Mouse (Mus musculus): Measurements from ENCODE around the gene Efna2. TPM values are rescaled to one million over a fixed set of nuclear protein-coding genes. Genes with fewer than 3 reads are reported as not detected.

The Efna2 gene
- polyA plus RNA-seq, 1 experiment from 2014 or later, result 39.5 TPM

- Histone ChIP-seq H3K36me3 (peaks cover 65% of the 10 kb centered on the region), H3K4me2 (replicated peaks) (peak overlapping the region; percentile 93), H3K9me3 (no peaks in the 10 kb centered on the region), H3K4me3 (peak overlapping the region; percentile 98), H3K27me3 (no peaks in the 10 kb centered on the region), H3K27ac (peak overlapping the region; percentile 100), H3K4me1 (peaks cover 67% of the 10 kb centered on the region), H3K9ac (peak overlapping the region; percentile 100)
- WGBS, result under 1% methylated on average over 26 of the region's 26 CpGs
- no peak for ATAC-seq (ENCODE audit: low FRiP score, low read depth)
Observed at GRCm38 (mm10) chr10:80151211-80152034, 27.9 kb upstream of the Efna2 start.

GRCm38 (mm10) chr10:80152071-80152872, 27.0 kb upstream of the Efna2 start:
- peaks cover 67% of the 10 kb centered on the region for H3K4me1 ChIP-seq
- no peak for ATAC-seq (ENCODE audit: low FRiP score, low read depth)
- H3K27ac ChIP-seq, result peak overlapping the region; percentile 100
- H3K36me3 ChIP-seq, result peaks cover 68% of the 10 kb centered on the region
- WGBS, result 5% methylated on average over 15 of the region's 15 CpGs
- peak overlapping the region; percentile 93 for H3K4me2 ChIP-seq (replicated peaks)
- H3K27me3 ChIP-seq, result no peaks in the 10 kb centered on the region
- peak overlapping the region; percentile 100 for H3K9ac ChIP-seq
- H3K4me3 ChIP-seq, result peak overlapping the region; percentile 98
- H3K9me3 ChIP-seq, result no peaks in the 10 kb centered on the region

- WGBS, result 46% methylated on average over 3 of the region's 3 CpGs
Observed at GRCm38 (mm10) chr10:80152873-80153260, 26.4 kb upstream of the Efna2 start.

GRCm38 (mm10) chr10:80153713-80154112, 25.6 kb upstream of the Efna2 start:
- peaks cover 73% of the 10 kb centered on the region for H3K4me1 ChIP-seq
- peak overlapping the region; percentile 98; the same call in 1 of the 2 replicates for H3K4me3 ChIP-seq
- ATAC-seq (ENCODE audit: low FRiP score, low read depth), result no peak
- peak overlapping the region; percentile 100 for H3K9ac ChIP-seq
- H3K4me2 ChIP-seq (replicated peaks), result peak overlapping the region; percentile 93
- WGBS, result 87% methylated on average over 19 of the region's 19 CpGs
- H3K36me3 ChIP-seq, result peaks cover 72% of the 10 kb centered on the region
- H3K9me3 ChIP-seq, result no peaks in the 10 kb centered on the region
- no peaks in the 10 kb centered on the region for H3K27me3 ChIP-seq
- H3K27ac ChIP-seq, result 0 out of 2 replicates have a peak overlapping the region, but pooled peaks have one; percentile 100

More at GRCm38 (mm10) chr10:80152873-80153260, 26.4 kb upstream of the Efna2 start:
- ATAC-seq (ENCODE audit: low FRiP score, low read depth), result no peak
- Histone ChIP-seq H3K4me3 (peak overlapping the region; percentile 98), H3K9ac (peak overlapping the region; percentile 100), H3K4me2 (replicated peaks) (peak overlapping the region; percentile 93), H3K27ac (peak overlapping the region; percentile 100), H3K9me3 (no peaks in the 10 kb centered on the region), H3K27me3 (no peaks in the 10 kb centered on the region), H3K4me1 (peaks cover 67% of the 10 kb centered on the region), H3K36me3 (peaks cover 72% of the 10 kb centered on the region)

- WGBS, result 87% methylated on average over 7 of the region's 7 CpGs
- H3K27ac ChIP-seq, result no peak overlapping the region
Observed at GRCm38 (mm10) chr10:80154384-80154783, 24.9 kb upstream of the Efna2 start.

GRCm38 (mm10) chr10:80155277-80155676, 24.0 kb upstream of the Efna2 start:
- ATAC-seq (ENCODE audit: low FRiP score, low read depth), result no peak
- Histone ChIP-seq H3K4me3 (0 out of 2 replicates have a peak overlapping the region, but pooled peaks have one; percentile 1), H3K4me2 (replicated peaks) (peak overlapping the region; percentile 27; the same call in 1 of the 2 replicates), H3K36me3 (peaks cover 68% of the 10 kb centered on the region), H3K9me3 (no peaks in the 10 kb centered on the region), H3K9ac (0 out of 2 replicates have a peak overlapping the region, but pooled peaks have one; percentile 1), H3K4me1 (peaks cover 84% of the 10 kb centered on the region), H3K27ac (peak overlapping the region; percentile 61; the same call in 1 of the 2 replicates), H3K27me3 (no peaks in the 10 kb centered on the region)
- 43% methylated on average over 1 of the region's 1 CpGs for WGBS

More at GRCm38 (mm10) chr10:80154384-80154783, 24.9 kb upstream of the Efna2 start:
- peaks cover 72% of the 10 kb centered on the region for H3K36me3 ChIP-seq
- H3K27me3 ChIP-seq, result no peaks in the 10 kb centered on the region
- no peaks in the 10 kb centered on the region for H3K9me3 ChIP-seq
- peak overlapping the region; percentile 1 for H3K9ac ChIP-seq
- ATAC-seq (ENCODE audit: low FRiP score, low read depth), result no peak
- H3K4me1 ChIP-seq, result peaks cover 80% of the 10 kb centered on the region
- peak overlapping the region; percentile 93; the same call in 1 of the 2 replicates for H3K4me2 ChIP-seq (replicated peaks)
- 0 out of 2 replicates have a peak overlapping the region, but pooled peaks have one; percentile 98 for H3K4me3 ChIP-seq

GRCm38 (mm10) chr10:80156002-80156751, 23.1 kb upstream of the Efna2 start:
- WGBS, result 86% methylated on average over 29 of the region's 29 CpGs
- Histone ChIP-seq H3K4me2 (replicated peaks) (no peak overlapping the region), H3K4me3 (no peak overlapping the region), H3K4me1 (peaks cover 93% of the 10 kb centered on the region), H3K36me3 (peaks cover 65% of the 10 kb centered on the region), H3K27ac (peak overlapping the region; percentile 88; the same call in 1 of the 2 replicates), H3K9ac (peak overlapping the region; percentile 40), H3K27me3 (no peaks in the 10 kb centered on the region), H3K9me3 (no peaks in the 10 kb centered on the region)
- no peak for ATAC-seq (ENCODE audit: low FRiP score, low read depth)

- Histone ChIP-seq H3K4me1 (peaks cover 95% of the 10 kb centered on the region), H3K4me2 (replicated peaks) (no peak overlapping the region), H3K27me3 (no peaks in the 10 kb centered on the region), H3K9ac (peak overlapping the region; percentile 40; the same call in 1 of the 2 replicates), H3K27ac (peak overlapping the region; percentile 88; the same call in 1 of the 2 replicates), H3K36me3 (peaks cover 60% of the 10 kb centered on the region), H3K4me3 (no peak overlapping the region), H3K9me3 (no peaks in the 10 kb centered on the region)
- WGBS, result 56% methylated on average over 7 of the region's 7 CpGs
- no peak for ATAC-seq (ENCODE audit: low FRiP score, low read depth)
Observed at GRCm38 (mm10) chr10:80156752-80157053, 22.6 kb upstream of the Efna2 start.

- H3K36me3 ChIP-seq, result peaks cover 53% of the 10 kb centered on the region
- no peak for ATAC-seq (ENCODE audit: low FRiP score, low read depth)
- H3K4me2 ChIP-seq (replicated peaks), result peak overlapping the region; percentile 75; the same call in 1 of the 2 replicates
- 0 out of 2 replicates have a peak overlapping the region, but pooled peaks have one; percentile 40 for H3K9ac ChIP-seq
- peak overlapping the region; percentile 88 for H3K27ac ChIP-seq
- H3K27me3 ChIP-seq, result no peaks in the 10 kb centered on the region
- H3K4me3 ChIP-seq, result 0 out of 2 replicates have a peak overlapping the region, but pooled peaks have one; percentile 6
- H3K9me3 ChIP-seq, result no peaks in the 10 kb centered on the region
- WGBS, result 67% methylated on average over 15 of the region's 15 CpGs
- H3K4me1 ChIP-seq, result peaks cover 95% of the 10 kb centered on the region
Observed at GRCm38 (mm10) chr10:80157141-80157929, 21.9 kb upstream of the Efna2 start.

GRCm38 (mm10) chr10:80158307-80158986, 20.8 kb upstream of the Efna2 start:
- WGBS, result 7% methylated on average over 18 of the region's 18 CpGs
- peak overlapping the region; percentile 75 for H3K4me2 ChIP-seq (replicated peaks)
- H3K36me3 ChIP-seq, result peaks cover 42% of the 10 kb centered on the region
- H3K4me1 ChIP-seq, result peaks cover 91% of the 10 kb centered on the region
- H3K4me3 ChIP-seq, result peak overlapping the region; percentile 45
- no peak for ATAC-seq (ENCODE audit: low FRiP score, low read depth)
- peak overlapping the region; percentile 88 for H3K27ac ChIP-seq
- no peaks in the 10 kb centered on the region for H3K9me3 ChIP-seq
- no peaks in the 10 kb centered on the region for H3K27me3 ChIP-seq
- peak overlapping the region; percentile 31; the same call in 1 of the 2 replicates for H3K9ac ChIP-seq

Data from limb, embryonic 13.5 days (tissue).